Mouse (Mus musculus) heart, embryonic 14.5 days (tissue): Measurements from ENCODE around the gene Nsun2. TPM values are rescaled to one million over a fixed set of nuclear protein-coding genes. Genes with fewer than 3 reads are reported as not detected.

Source experiments
- ATAC-seq: fragments of 200-750 bp; cut with Nextera tagmentation; 2 replicates; pipeline ENCODE4 v1.8.0; 2017; ENCODE audit warnings: low read depth, moderate TSS enrichment; ENCODE audit not compliant: insufficient number of reproducible peaks, insufficient read depth, low FRiP score
- H3K27ac ChIP-seq, 2 experiments: fragments of 200-500 bp in 1 of 2; fragments of 300-500 bp in 1 of 2; sonication (generic) in 1 of 2; replicated peaks in 1 of 2; 2 replicates each; pipeline ENCODE4 v1.5.1; 2012 to 2014; ENCODE audit warnings: low read depth in 2 of 2, low read length in 2 of 2, control low read depth in 1 of 2, mild to moderate bottlenecking in 1 of 2, mixed read lengths in 1 of 2; ENCODE audit not compliant: control insufficient read depth in 1 of 2, insufficient read depth in 1 of 2
- H3K27me3 ChIP-seq: fragments of 300-500 bp; sonication (generic); 2 replicates; pipeline ENCODE4 v1.6.1; 2014; ENCODE audit warnings: mild to moderate bottlenecking, low read length, control low read depth; ENCODE audit not compliant: control insufficient read depth, insufficient read depth
- H3K36me3 ChIP-seq: fragments of 300-500 bp; sonication (generic); 2 replicates; pipeline ENCODE4 v1.6.1; 2014; ENCODE audit warnings: mild to moderate bottlenecking, control low read depth, low read length, mixed read lengths; ENCODE audit not compliant: control insufficient read depth, insufficient read depth
- H3K4me1 ChIP-seq, 2 experiments: fragments of 200-500 bp in 1 of 2; fragments of 300-500 bp in 1 of 2; sonication (generic) in 1 of 2; 2 replicates each; pipeline ENCODE4 v1.6.1; 2012 to 2014; ENCODE audit warnings: low read length in 2 of 2, control low read depth in 1 of 2, mixed read lengths in 1 of 2; ENCODE audit not compliant: control insufficient read depth in 2 of 2, insufficient read depth in 2 of 2
- H3K4me2 ChIP-seq: fragments of 300-500 bp; sonication (generic); 2 replicates; pipeline ENCODE4 v1.6.1; 2014; ENCODE audit warnings: mild to moderate bottlenecking, low read length
- H3K4me3 ChIP-seq, 2 experiments: fragments of 200-500 bp in 1 of 2; fragments of 300-500 bp in 1 of 2; sonication (generic) in 1 of 2; 2 replicates each; pipeline ENCODE4 v1.5.1; 2012 to 2014; ENCODE audit warnings: low read length in 2 of 2, mild to moderate bottlenecking in 2 of 2, control low read depth in 1 of 2, low read depth in 1 of 2, moderate library complexity in 1 of 2; ENCODE audit not compliant: control insufficient read depth in 1 of 2, insufficient read depth in 1 of 2
- H3K9ac ChIP-seq: fragments of 300-500 bp; sonication (generic); 2 replicates; pipeline ENCODE4 v1.6.1; 2014; ENCODE audit warnings: mild to moderate bottlenecking, low read length
- H3K9me3 ChIP-seq: fragments of 300-500 bp; sonication (generic); 2 replicates; pipeline ENCODE4 v1.6.1; 2016; ENCODE audit warnings: low read length, control low read depth; ENCODE audit not compliant: control insufficient read depth
- WGBS: fragments of 180-500 bp; shearing (Covaris S2); extraction: QIAGEN DNeasy Blood & Tissue Kit; methylation state at CpG from one replicate; pipeline ENCODE4 v1.1.7; 2014; 5-methylcytosine and 5-hydroxymethylcytosine counted together
- polyA plus RNA-seq: library from polyadenylated mRNA; unstranded; fragments of >200 nt; fragmentation: Nextera tagmentation; extraction: Ambion mirVana; gene quantifications from 2 replicates; pipeline ENCODE4 v1.2.1, GENCODE M21; 2014

The Nsun2 gene
- polyA plus RNA-seq, 1 experiment from 2014 or later, result 64.2 TPM

DNA sequence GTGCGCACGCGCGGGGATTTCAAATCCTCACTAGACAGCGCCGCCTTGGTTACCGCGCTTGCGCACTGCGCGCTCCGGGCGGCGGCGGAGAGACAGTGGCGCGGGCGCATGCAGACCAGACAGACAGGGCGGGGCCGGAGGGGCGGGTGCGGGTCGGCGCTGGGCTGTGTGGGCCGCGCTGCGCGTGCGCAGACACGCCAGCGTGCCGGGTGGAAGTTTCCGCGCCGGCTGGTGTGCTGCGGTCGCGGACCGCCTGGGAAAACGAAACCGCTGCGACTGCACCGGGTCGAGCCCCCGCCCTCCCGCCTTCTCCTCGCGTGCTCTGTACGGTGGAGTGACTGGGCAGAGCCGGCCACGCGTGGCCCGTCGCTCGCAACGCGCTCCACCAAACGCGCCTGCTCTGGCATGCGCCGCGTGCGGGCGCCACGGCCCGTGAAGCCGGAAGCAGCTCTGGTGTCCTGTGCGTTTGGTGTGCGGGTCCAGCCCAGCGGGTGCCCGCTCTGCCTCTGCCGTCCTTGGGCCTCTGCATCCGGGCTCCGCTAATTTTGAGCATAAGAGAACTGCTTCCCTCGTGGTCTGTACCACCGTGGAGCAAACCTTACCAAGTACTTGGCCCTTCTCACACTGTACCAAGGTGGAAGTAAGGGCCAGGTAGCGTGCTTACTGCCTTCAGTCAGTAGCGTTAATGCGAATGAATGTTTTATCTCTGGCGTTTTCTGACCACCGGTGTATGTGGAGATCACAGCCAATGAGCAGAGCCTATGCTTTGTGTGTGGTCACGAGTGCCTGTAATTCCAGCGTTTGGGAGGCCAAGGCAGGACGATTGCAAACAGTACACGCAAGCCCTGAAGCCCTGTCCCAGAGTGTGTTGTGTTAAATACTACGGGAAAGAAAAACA, 1.4 kb downstream of the Nsun2 start:
- H3K4me2 ChIP-seq, result peak overlapping the region; percentile 97
- H3K9ac ChIP-seq, result peak overlapping the region; percentile 99
- H3K4me3 ChIP-seq, result peak overlapping the region; percentile 84 to 97
- peak; percentile 93 for ATAC-seq
- H3K27me3 ChIP-seq, result no peaks in the 10 kb centered on the region
- H3K27ac ChIP-seq, result peak overlapping the region; percentile 97 to 98
- peaks cover 4% of the 10 kb centered on the region; the same call in 1 of the 2 replicates for H3K36me3 ChIP-seq
- peaks cover 33 to 56% of the 10 kb centered on the region in 2 experiments for H3K4me1 ChIP-seq
- under 1% methylated on average over 85 of the region's 86 CpGs for WGBS
- no peaks in the 10 kb centered on the region for H3K9me3 ChIP-seq

DNA sequence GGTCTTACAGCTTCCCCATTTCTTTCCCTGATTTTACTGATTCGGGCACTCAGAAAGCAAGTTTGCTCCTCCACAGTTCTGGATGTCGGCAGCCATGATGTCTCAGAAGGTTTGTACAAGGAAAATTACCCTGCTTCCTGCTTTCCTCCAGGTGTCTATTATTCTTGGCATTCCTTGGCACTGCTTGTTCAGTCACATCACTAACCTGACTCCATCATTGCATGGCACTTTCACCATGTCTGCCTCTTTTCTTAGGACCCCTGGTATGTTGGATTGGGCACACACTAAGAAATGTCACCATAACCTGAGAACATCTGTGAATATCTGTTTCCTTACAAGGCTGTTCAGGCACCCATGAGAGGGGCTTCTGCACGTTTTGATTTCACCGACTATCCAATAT, 2.5 kb downstream of the Nsun2 start:
- H3K4me2 ChIP-seq, result peak overlapping the region; percentile 97
- no peaks in the 10 kb centered on the region for H3K36me3 ChIP-seq
- 75% methylated on average over 4 of the region's 4 CpGs for WGBS
- 0 out of 4 replicates have a peak overlapping the region, but pooled peaks of 1 of the 2 experiments have one; percentile 97 for H3K27ac ChIP-seq
- peak overlapping the region; percentile 99; the same call in 1 of the 2 replicates for H3K9ac ChIP-seq
- H3K4me3 ChIP-seq, result no peak overlapping the region
- H3K4me1 ChIP-seq, result peaks cover 28 to 57% of the 10 kb centered on the region in 2 experiments
- no peak for ATAC-seq
- no peaks in the 10 kb centered on the region for H3K27me3 ChIP-seq
- no peaks in the 10 kb centered on the region for H3K9me3 ChIP-seq

DNA sequence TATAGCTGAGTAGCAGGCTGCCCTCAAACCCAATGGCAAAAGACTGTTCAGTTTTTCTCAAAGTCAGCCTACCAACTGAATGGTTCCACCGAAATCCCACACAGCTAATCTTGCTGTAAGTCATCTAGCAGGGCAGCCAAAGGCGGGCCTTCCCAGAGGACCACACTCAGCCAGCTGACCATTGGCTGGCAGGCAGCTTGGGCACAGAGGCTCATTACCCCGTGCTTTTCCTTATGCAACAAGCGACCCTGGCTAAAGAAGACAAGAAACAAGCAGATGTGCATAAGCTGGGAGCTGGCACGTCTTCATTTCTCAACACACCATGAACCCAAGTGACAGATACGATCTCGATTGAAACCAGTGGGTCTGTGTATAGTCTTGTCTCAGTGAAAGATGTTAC, 3.8 kb downstream of the Nsun2 start:
- no peak overlapping the region for H3K4me2 ChIP-seq
- no peak for ATAC-seq
- no peak overlapping the region for H3K9ac ChIP-seq
- no peak overlapping the region for H3K27ac ChIP-seq
- no peaks in the 10 kb centered on the region for H3K36me3 ChIP-seq
- no peaks in the 10 kb centered on the region for H3K27me3 ChIP-seq
- no peaks in the 10 kb centered on the region for H3K9me3 ChIP-seq
- WGBS, result 79% methylated on average over 7 of the region's 7 CpGs
- no peak overlapping the region for H3K4me3 ChIP-seq
- peaks cover 25 to 56% of the 10 kb centered on the region in 2 experiments for H3K4me1 ChIP-seq

DNA sequence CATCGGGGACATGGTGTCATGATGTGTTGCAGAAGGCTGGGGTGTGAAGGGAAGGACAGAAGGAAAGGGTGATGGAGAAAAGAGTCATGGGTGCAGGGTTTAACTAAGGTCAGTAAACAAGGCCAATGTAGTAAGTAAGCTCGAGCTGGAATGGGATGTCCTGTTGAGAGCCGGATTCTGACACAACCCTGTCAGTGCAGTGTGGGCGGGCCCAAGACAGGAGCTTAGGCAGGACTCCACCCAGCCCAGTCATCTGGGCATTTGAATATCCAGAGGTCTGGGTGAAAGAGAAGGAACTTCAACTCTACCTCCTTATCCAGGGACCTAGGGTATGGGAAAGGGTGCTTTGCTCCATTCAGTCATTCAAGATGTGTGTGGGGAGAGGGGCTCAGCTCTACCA, 4.8 kb downstream of the Nsun2 start:
- H3K27me3 ChIP-seq, result no peaks in the 10 kb centered on the region
- H3K9ac ChIP-seq, result no peak overlapping the region; the same call in 1 of the 2 replicates
- WGBS, result 16% methylated on average over 4 of the region's 4 CpGs
- no peaks in the 10 kb centered on the region for H3K36me3 ChIP-seq
- H3K4me1 ChIP-seq, result peaks cover 30 to 61% of the 10 kb centered on the region in 2 experiments
- H3K9me3 ChIP-seq, result no peaks in the 10 kb centered on the region
- H3K4me3 ChIP-seq, result no peak overlapping the region
- H3K4me2 ChIP-seq, result no peak overlapping the region
- H3K27ac ChIP-seq, result peak overlapping the region; percentile 15 to 41; a peak in 2 of 4 replicates
- ATAC-seq, result no peak

DNA sequence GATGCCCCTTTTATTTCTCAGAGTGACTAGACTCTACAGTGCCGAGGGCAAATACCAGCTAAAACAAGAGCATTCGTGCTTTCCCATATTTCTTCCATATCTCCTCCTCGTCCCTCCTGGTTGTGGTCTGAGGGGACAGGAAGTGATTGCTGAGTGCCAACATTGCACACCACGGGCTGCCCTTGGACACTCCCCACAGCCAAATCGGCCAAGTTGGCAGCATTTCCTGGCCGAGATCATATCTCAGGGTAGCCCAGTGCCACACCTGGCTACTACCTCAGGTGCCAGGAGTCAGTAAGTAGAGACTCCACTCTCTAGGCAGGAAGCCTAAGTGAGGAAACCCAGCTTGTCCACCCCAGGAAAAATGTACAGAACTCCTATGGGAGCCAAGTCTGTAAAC, 7.7 kb downstream of the Nsun2 start:
- WGBS, result 49% methylated on average over 6 of the region's 6 CpGs
- H3K27ac ChIP-seq, result peak overlapping the region; percentile 27 to 94; a peak in 2 of 4 replicates
- no peak for ATAC-seq
- H3K9ac ChIP-seq, result peak overlapping the region; percentile 44; the same call in 1 of the 2 replicates
- H3K4me3 ChIP-seq, result no peak overlapping the region
- 0 out of 2 replicates have a peak overlapping the region, but pooled peaks have one; percentile 8 for H3K4me2 ChIP-seq
- peaks cover 38 to 65% of the 10 kb centered on the region in 2 experiments for H3K4me1 ChIP-seq
- H3K36me3 ChIP-seq, result no peaks in the 10 kb centered on the region
- no peaks in the 10 kb centered on the region for H3K27me3 ChIP-seq
- H3K9me3 ChIP-seq, result no peaks in the 10 kb centered on the region

DNA sequence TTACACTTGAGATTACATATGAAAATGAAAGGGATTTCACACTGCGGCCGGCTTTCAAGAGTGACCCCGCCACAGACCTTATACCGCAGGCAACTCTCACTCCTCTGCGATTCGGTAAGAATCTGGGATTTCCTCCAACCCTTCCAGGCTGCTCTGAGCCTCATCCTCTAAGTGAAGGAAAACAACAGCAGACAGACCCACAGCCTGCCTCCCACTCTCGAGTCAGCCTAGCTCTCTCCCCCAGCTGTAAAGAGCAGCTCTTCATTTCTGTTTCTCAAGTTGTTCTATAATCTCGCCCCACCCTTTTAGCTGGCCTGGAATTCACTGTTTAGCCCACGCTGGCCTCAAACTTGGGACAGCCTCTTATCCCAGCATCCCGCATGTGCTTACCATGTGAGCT, 8.2 kb downstream of the Nsun2 start:
- Histone ChIP-seq H3K9ac (peak overlapping the region; percentile 44; the same call in 1 of the 2 replicates), H3K27me3 (no peaks in the 10 kb centered on the region), H3K9me3 (no peaks in the 10 kb centered on the region), H3K4me2 (peak overlapping the region; percentile 8; the same call in 1 of the 2 replicates), H3K36me3 (no peaks in the 10 kb centered on the region), H3K4me3 (no peak overlapping the region), H3K27ac (peak overlapping the region; percentile 53 to 94), H3K4me1 (peaks cover 38 to 65% of the 10 kb centered on the region in 2 experiments)
- ATAC-seq, result no peak
- 56% methylated on average over 10 of the region's 10 CpGs for WGBS

DNA sequence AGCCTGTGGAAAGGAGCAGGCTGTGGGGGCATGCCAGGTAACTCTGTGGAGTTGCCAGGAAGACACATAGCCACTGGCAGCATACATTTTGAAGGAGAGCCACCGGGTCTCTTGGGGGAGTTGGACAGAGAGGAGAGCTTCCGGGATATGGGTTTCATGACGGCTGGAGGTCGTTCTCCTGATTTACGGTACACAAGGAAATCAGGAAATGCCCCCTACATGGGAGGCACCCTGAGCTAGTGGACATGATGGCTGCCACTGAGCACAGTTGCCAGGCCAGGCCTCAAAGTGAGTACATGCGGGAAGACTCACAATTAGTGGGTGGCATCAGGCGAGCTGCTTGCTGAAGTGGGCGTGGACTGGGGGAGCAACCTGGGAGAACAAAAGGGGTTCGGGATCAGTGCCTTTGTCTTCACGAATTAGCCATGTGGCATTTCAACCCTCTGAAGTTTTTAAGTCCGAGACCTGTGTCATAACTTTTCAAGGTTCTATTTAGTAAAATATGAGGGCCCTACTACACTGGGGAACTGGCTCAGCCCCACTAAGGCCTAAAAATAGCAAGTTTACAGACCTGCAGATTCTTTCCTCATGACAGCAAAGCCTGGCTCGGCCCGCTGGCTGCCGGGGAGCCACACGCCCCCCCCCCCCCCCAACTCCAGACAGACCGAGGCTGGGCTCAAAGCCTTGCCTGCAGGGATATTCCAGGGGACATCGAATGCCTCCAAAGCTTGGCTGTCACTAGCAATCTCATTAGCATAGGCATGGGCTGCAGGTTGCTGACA, 9.2 kb downstream of the Nsun2 start:
- Histone ChIP-seq H3K9ac (peak overlapping the region; percentile 57), H3K36me3 (no peaks in the 10 kb centered on the region), H3K4me3 (peak overlapping the region in 1 of 2 experiments; percentile 17; a peak in 2 of 4 replicates), H3K27ac (peak overlapping the region; percentile 94 to 96), H3K4me1 (peaks cover 40 to 67% of the 10 kb centered on the region in 2 experiments), H3K27me3 (no peaks in the 10 kb centered on the region), H3K4me2 (peak overlapping the region; percentile 62), H3K9me3 (no peaks in the 10 kb centered on the region)
- WGBS, result 35% methylated on average over 17 of the region's 17 CpGs
- peak; percentile 66 for ATAC-seq
